Mouse (Mus musculus): ENCODE data around the gene Ctdspl. TPM values are rescaled to one million over a fixed set of nuclear protein-coding genes. Genes with fewer than 3 reads are reported as not detected.

Gene Ctdspl
- total RNA-seq, 2 experiments from 2014 or later, result 21.0 TPM

DNA sequence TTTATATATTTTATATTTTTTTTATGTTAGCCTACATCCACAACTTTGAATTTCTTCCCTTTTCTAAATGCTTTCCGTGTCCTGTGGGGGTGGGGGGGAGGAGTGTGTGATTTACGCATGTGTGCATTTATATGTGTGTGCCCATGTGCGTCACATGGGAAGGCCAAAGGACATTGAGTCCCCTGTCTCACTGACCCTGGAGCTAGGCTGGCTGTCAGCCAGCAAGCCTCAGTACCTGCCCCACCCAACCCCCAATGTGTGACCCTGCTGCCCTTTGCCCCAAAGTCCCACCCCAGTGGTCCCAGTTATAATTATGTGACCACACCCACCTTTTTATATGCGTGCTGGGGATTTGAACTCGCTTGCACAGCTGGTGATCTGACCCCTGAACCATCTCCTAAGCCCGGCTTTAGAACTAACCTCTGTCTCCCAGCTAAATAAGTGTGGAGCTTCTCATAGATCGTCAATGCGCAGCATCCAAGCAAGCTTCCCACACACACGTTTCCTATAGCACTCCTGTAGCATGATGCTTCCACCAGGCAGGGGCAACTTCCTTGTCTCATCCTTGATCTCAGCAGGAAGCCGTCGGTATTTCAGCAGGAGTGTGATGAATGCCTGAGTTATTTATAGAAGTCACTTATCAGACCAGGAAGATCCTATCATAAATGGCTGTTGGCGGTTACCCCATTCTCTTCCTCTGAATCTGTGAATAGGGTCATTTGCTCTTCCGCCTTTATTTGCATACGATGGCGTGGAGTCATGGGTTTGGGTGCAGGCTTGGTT is 58.6 kb downstream of the Ctdspl start:
- no peak for DNase-seq (ENCODE audit: low spot score in 2 of 2)

DNA sequence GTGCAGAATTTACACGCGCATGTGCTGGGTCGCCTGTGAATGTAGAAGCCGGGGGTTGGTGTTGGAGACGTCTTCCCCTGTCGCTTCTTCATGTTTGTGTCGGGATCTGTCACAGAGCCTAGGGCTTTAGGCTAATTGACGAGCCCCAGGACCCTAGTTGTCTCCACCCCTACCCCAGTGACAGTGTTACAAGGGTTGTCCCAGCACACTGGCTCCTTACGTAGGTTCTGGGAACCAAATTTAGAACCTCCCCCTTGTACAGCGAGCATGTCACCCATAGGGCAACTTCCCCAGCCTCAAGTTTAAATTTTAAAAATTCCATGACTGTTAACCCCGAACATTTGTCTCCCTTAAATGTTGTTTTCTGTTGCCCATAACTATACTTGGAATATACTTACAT is 60.0 kb downstream of the Ctdspl start:
- no peak for DNase-seq (ENCODE audit: low spot score in 2 of 2)

DNA sequence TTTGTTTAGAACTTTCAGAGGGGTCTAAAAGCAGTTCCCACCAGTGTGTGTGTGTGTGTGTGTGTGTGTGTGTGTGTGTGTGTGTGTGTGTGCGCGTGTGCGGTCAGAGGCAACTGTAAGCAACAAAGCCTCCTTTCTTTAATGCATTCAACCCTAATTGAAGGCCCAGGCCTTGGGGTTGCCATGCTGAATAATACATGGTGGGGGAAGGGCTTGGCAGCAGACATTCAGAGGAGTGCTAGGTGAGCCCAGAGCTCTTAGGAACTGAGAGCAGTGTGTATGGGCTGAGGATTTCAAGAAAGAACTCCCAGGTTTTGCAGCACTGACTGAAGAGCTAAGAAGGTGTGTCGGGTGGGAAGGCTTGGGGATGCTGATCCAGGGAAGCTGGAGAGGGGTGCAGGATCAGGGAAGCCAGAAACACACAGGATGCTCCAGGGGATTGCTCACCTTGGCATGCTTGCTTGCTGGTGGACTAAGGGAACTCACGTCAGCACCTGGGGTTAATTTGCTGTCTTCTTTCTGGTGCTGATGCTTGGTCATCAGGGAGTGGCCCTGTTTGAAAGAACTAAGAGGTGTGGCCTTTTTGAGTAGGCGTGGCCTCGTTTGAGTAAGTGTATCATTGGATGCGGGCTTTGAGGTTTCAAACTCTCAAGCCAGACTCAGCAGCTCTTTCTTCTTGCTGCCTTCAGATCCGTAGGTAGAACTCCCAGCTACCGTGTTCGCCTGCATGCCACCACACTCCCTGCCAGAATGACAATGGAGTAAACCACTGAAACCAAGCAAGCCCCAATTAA is 62.7 kb downstream of the Ctdspl start:
- no peak for DNase-seq (ENCODE audit: low spot score in 2 of 2)

DNA sequence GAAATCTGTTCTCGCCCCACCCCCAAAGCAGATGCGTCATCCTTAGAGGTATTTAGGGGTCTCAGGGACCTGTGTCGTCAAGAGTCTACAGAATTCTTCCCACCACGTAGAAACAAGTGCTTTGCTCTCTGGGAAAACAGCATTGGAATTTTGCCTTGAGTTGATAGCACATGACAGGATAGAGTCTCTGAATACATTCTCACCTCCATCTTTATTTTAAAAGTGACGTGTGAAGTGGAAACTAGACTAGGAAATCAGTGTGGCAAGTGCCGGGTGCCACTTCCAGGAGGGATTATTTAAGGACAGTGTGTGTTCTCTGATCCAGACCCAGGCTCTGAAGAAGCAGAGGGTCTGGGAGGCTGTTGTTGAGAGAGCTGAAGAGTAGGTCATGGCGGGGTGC is 64.2 kb downstream of the Ctdspl start:
- no peak for DNase-seq (ENCODE audit: low spot score in 2 of 2)

DNA sequence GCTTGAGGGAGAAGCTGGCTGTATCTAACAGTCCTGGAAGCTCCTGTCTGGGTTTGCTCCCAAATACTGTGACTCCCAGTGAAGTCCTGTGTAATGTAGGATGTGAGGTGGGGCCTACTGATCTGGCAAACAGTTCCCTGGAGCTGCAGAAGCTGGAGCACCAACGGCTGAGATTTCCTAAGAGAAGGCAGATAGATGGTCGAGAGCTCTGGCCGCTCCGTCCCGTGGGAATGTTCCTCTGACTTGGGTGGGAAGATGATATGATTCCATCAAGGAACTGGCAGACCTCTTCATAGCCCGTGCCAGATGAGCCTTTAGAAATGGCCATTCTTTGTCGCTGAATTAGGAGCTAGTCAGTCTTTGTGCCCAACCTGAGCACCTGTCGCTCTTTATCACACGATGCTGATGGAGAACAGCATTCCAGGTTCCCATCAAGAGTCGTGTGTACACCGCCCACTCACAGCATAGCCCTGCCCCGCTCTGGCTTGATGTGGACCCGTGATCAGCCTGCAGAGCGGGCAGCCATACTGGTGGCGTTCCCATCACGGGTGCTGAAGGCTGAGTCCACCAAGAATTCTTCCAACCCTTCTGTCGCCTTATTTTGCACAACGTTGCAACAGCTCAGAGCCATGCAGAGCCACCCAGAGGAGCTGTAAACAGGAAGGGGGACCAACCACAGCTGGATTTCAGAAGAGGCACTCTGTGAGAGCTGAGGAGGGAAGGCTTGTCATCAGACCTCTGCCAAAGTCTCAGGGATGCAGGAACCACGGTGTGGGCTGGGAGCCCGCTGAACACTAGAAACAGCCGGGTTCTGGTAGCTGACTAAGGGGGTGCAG is 65.7 kb downstream of the Ctdspl start:
- DNase-seq (ENCODE audit: low spot score in 2 of 2), result no peak

DNA sequence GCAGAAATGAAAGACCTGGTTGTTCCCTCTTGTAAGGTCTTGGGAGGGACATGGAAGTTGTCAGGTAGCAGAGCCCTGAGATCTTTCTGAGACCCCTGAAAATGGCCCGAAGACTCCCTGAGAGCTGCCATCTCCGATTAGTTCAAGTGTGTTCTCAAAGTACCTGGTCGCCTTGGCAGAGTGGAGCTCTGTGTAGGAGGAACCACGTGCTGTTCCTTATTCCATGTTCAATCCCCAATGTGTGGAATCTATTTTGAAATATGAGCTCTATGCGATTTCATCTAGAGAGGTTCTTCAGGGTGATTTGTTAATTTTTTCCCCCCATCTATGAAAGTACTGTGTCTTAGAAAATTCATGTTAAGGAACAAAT is 66.3 kb downstream of the Ctdspl start:
- no peak for DNase-seq (ENCODE audit: low spot score in 2 of 2)

DNA sequence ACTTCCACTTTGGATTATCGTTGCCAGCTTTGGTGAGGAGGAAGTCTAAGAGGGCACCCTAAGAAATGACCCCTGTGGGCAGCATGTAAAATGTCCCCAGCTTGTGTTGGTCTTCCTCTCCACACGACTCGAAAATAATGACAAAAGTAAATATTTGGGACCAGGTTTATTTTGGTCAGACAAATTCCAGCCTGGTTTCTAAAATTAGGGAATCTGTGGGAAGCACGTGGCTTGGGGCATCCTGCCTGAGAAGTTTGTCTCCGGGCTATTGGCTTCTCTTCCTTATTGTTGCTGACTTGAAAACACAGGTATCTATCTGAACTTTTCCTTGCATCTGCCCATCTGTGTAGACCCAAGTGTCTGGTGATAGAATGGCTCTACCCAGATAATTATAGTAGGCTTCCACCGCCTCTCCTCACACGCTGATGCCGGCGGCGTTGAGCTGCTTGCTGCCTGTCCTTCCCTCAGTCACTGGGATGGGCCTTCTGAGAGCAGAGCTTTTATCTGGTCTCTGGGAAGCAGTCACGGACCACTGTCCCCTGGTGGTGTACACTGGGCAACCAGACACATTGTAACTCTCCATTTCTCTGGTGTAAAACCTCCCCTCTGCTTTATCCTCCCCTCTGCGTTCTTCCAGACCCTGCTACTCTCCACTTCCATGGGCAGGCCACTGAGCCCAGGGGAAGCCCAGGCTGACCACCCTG is 68.4 kb downstream of the Ctdspl start:
- DNase-seq (ENCODE audit: low spot score in 2 of 2), result no peak

DNA sequence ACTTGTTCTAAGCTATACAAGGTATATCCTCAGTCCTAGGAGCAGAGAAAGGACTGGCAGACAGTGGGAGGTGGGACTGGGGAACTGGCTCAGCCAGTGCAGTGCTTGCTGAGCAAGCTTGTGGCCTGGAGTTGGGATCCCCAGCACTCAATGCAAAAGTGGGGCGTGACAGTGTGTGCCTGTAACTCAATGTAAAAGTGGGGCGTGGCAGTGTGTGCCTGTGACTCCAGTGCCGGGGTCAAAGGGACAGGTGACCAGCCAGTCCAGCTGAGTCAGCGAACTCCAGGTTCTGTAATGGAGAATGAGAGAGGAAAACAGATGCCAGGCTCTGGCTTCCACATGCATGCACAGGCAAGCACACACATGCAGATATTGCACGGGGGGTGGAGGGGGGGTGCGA is 69.3 kb downstream of the Ctdspl start:
- no peak for DNase-seq (ENCODE audit: low spot score in 2 of 2)

DNA sequence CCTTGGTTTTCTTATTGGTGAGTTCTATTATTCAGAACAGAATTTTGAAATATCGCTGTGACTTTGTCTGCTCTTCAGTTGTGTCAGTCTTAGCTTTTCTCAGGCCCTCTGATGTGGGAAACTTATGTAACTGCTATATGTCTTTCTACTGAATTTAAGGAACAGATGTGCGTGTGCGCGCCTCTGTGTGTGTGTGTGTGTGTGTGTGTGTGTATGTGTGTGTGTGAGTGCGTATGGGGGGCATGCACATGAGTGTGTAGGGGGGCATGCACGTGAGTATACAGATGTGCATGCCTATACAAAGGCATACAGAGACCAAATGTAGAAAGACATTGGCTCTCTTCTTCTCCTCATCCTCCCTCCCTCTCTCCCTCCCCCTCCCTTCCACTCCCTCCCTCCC is 71.0 kb downstream of the Ctdspl start:
- DNase-seq (ENCODE audit: low spot score in 2 of 2), result no peak

DNA sequence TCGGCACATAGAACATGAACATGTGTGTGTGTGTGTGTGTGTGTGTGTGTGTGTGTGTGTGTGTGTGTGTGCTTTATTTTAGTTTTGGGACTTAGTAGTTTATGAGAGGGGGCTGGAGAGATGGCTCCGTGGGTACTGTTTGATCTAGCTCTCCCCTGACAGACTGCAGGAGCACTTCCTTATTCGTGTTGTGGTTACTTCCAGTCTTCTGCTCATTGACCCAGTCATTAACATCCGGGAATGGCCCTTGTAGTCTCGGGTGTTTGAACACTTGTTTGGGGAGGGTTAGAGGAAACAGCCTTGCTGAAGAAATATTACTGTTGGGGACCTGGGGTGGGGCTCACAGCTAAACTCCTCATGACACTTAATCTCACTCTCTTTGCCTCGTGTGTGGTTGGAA is 73.9 kb downstream of the Ctdspl start:
- DNase-seq (ENCODE audit: low spot score in 2 of 2), result no peak

DNA sequence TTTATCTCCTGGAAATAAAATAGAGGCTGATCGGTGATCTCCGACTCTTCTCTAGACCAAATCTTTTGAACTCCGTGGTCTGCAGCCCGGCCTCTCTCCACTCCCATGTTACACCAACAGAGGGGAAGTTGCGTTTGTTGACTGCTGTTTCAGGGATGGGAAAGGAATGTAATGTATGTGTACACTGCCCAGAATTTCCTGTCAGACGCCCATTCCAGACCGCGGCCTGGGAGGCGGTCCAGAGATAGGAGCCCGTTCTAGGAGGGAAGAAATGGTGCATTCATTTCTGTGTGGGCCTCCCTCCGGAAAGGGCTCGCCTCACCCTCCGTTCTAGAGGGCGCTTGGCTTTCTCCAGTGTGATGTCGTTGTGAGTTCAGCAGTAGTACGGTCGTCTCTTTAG is 76.0 kb downstream of the Ctdspl start:
- peak in 1 of 2 experiments; percentile 27 for DNase-seq (ENCODE audit: low spot score in 2 of 2)

DNA sequence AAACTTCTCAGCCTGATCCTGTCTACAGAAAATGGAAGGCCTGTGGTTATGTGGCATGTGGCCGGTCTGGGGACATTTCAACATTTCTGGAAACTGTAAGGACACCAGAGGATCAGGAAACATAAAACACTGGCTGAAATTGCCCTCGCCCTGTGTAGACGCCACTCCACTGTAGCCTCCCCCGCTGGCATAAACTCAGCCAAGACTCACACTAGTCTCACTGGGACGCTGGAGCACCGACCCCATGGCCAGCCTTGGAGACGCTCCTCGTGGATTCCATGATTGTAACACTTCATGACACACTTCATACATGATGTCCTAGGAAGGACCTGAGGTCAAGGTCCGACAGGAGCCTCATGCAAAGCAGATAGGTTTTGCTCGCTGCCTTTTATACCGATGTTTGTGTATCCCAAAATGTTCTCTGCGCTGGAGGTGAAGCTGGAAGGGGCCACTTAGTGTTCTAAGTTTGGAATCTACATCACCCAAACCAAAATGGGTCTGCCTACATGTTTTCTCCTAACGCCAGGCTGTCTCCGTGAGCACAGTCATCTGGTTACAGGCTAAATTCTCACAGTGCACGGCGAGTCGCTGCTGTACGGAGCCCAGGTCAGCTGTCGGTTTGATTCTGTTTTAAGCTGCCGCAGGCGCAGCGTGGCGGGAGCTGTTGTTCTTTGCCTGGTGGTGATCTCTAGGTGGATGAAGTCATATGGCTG is 77.9 kb downstream of the Ctdspl start:
- DNase-seq (ENCODE audit: low spot score in 2 of 2), result no peak

DNA sequence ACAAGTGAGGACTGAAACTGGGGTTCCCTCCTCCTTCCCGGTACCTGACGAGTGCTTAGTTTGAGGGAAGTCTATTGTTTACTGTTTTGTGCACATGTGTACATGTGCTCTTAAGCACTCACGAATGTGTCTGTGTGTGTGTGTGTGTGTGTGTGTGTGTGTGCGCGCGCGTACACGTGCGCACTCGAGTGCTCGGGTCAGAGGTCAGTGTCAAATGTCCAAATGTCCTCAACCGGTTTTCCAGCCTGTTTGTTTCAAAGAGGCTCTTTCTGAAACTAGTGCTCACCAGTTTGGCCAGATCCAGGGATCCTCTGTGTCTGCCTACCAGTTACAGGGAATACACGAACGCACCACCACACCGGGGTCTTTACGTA is 78.4 kb downstream of the Ctdspl start:
- DNase-seq (ENCODE audit: low spot score in 2 of 2), result no peak

DNA sequence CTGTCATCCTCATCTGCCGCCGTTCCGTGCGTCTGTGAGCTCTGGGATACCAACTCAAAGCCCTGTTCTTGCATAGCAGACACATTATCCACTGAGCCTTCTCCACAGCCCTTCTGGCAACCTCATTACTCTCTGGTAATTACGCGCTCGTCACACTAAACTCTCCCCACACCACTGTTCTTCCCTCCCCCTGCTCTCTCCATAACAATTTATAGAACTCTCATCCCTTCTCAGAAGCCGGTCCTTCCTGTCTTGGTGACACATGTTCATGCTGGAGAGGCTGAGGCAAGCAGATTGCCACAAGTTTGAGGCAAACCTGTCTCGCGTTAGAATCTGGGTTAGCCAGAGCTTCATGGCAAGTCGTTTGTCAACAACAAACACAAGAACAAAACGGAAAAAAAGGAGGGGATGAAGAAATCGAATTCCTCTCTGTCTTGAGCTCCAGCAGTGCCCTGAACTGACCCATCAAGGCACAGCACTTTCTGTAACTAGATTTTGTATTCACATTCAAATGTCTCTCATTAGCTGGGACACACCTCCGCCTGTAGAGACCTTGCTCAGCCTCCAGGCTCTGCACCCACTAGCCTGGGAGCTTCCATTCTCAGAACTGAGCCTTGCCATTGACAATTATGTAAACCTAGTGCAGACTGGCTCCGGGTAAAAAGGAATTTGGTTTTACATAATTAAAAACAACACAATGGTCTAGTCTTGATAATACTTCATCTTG is 79.2 kb downstream of the Ctdspl start:
- DNase-seq (ENCODE audit: low spot score in 2 of 2), result no peak

DNA sequence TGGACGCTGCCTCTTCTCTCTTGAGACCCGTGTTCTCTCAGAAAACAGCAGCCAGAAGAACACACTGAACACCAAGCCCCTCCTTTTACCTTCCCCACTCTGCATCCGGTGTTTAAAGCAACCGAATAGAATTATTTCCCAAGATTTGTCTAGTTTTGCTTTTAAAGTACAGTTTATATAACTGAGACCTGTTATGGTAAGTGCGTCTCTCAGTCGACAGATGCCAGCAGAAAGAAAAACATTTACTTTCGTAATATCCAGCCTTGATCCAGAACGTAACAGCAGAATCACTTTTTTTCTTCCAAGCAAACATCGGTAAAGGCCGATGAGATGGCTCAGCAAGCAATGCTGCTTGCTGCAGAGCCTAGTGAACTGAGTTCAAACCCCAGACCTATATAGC is 81.0 kb downstream of the Ctdspl start:
- no peak for DNase-seq (ENCODE audit: low spot score in 2 of 2)

DNA sequence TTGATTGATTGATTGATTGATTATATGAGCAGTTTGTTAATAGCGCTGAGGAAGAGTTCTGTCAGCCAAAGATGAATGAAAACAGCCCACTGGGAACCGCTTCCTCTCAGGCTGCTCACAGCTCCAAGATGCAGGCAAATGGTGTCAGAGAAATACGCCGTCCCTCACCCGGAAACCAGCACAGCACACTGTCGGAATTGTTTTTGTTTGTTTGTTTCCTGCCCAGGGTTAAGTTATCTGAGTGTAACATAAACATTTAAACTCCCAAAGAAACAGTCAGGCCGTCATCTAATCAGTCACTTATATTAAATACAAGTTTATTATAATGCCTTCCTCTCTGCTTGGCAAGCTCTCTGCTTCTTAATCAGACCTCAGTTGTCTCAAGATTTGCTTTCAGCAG is 82.6 kb downstream of the Ctdspl start:
- DNase-seq (ENCODE audit: low spot score in 2 of 2), result no peak

DNA sequence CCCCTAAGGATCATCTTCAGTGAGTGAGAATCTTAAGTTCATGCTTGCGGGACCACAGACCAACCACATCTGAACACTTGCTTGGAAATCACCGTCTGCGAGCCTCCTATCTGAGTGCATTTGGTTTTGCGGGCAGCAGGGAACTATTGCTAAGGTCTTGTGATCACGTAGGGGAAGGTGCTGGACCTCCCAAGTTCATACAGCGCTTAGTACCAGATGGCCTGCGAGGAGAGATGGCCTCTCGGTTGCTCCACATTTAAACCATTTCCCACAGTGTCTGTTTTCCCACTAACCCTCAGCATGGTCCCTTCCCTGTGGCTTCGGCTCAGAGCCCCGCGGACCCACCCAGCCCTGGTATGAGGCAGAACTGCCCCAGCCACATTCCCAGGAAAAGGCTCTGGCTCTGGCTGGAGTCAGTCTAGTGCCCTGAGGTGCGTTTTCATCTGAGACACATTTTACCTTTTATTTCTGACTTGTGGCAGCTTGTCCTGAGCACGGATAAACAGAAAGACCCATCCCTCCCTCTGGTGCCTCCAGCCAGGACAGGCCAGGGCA is 84.0 kb downstream of the Ctdspl start:
- DNase-seq (ENCODE audit: low spot score in 2 of 2), result no peak

DNA sequence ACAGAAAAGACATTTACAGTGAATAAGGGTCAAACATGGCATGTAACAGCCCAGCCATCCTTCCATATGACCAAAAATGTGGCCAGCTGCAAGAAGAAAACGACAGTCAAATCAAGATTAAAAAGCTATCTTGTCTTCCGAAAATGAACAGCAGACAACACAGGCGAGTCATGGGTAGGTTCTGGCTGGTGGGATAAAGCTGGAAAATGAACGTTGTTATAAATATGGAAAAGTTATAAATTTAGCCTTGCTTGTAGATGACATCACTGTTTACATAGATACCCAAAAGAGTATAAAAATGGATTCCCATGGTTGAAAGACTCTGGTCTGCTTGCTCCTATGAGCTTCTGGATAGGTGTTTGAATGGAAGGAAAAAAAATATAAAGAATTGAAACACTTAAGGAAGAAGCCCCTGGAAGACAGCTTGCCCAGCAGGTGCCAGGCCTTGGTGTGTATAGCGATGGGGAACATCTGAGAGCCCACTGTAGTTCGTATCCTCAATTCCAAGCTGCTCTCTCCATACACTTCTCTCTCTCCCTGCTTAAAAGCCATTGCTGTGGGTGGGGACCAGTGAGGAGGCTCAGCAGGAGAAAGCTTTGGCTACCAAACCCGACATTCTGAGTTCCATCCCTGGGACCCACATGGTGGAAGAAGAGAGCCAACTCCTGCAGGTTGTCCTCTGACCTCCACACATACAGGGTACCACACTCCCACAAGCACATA is 90.7 kb downstream of the Ctdspl start:
- no peak for DNase-seq (ENCODE audit: low spot score in 2 of 2)

DNA sequence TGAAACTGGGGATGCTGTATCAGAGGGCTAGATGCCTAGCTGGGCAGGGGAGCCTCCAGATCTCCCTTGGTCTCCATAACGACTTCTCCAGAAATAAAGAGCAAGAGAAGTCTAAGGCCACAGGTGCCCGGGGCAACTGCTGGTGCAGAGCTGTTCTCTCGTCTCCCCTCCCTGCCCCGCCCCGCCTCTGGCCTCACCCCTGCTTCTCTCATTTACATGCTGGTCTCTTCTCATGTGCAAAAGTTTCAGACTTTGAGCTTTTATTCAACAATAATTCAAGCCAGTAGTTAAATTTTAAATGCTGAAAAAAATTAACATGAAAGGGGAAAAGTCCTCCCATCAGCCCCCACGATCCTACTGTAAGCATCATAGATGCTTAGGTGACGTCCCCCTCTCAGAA is 95.5 kb downstream of the Ctdspl start:
- DNase-seq (ENCODE audit: low spot score in 2 of 2), result no peak
